Comparison of ENCODE assay signal across 22 mouse cellular contexts in the genomic region with DNA sequence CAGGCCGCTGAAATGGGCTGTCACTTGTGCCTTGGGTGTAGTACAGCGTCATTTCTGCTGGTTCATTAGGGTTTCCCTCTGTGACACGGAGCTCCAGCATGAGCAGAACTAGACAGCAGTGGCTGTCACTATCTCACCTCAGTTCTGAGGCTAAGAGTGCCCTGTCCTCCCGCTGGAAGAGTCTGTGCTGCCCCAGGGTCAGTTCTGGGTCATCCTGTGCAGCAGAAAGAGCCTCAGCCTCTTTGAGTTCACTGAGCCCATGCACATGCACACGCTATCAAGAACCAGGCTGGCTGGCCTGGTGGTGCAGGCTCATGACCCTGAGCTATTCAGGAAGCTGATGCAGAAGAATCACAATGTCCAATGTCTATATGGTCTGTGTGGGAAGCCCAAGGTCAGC. TPM values are rescaled to one million over a fixed set of nuclear protein-coding genes. Genes with fewer than 3 reads are reported as not detected.
DNase-seq lines count a peak whose midpoint lies in the region; ATAC-seq and TF ChIP-seq lines count a peak whose summit lies in the region.
"Had no signal": no experiment of that assay in that cellular context is flagged by ENCODE, and none has a peak within 500 bp of the region (broad histone marks: within the 10 kb centered on the region; RNA-seq: fewer than 3 reads in every experiment).

No protein-coding gene starts in this region.

- H3K4me3 ChIP-seq in heart, embryonic 14.5 days (ENCODE audit: control insufficient read depth in 1 of 2, insufficient read depth in 1 of 2, low read depth in 1 of 2, low read length in 2 of 2), result no peak overlapping the region
- no peak overlapping the region for H3K4me3 ChIP-seq in stomach, embryonic 14.5 days (ENCODE audit: low read depth, low read length)
- H3K4me3 ChIP-seq in stomach, postnatal 0 days (ENCODE audit: low read depth, low read length), result no peak overlapping the region
- H3K4me3 ChIP-seq in liver, embryonic 14.5 days (ENCODE audit: insufficient read depth in 1 of 2, low read depth in 2 of 2, low read length in 2 of 2), result no peak overlapping the region
- H3K4me3 ChIP-seq: embryonic facial prominence, embryonic 15.5 days; hindbrain, embryonic 12.5 days; kidney, embryonic 15.5 days; limb, embryonic 12.5 days; neural tube, embryonic 12.5 days; stomach, embryonic 15.5 days had no signal

- H3K4me1 ChIP-seq in heart, embryonic 14.5 days (ENCODE audit: control insufficient read depth in 2 of 2, insufficient read depth in 2 of 2, low read length in 2 of 2), result peaks cover 21 to 27% of the 10 kb centered on the region in 2 experiments
- 0 out of 2 replicates have a peak, but pooled peaks cover 5% of the 10 kb centered on the region for H3K4me1 ChIP-seq in stomach, embryonic 14.5 days (ENCODE audit: control insufficient read depth, insufficient read depth, low read length)
- no peaks in the 10 kb centered on the region for H3K4me1 ChIP-seq in stomach, postnatal 0 days (replicated peaks; ENCODE audit: control insufficient read depth, insufficient read depth)
- peaks cover 0 to 14% of the 10 kb centered on the region in 2 experiments; a peak in 3 of 4 replicates for H3K4me1 ChIP-seq in liver, embryonic 14.5 days (replicated peaks; ENCODE audit: control insufficient read depth in 2 of 2, insufficient read depth in 2 of 2, low read length in 1 of 2)
- H3K4me1 ChIP-seq: hindbrain, embryonic 12.5 days; limb, embryonic 12.5 days; neural tube, embryonic 12.5 days had no signal

- DNase-seq in heart, postnatal 25 days (ENCODE audit: low spot score), result no peak
- no peak for DNase-seq in stomach, postnatal 0 days (ENCODE audit: low spot score)
- DNase-seq in liver, embryonic 14.5 days (ENCODE audit: low read depth in 3 of 3, low spot score in 3 of 3), result no peak
- no peak for DNase-seq in thymus, postnatal 4 days
- DNase-seq in adrenal gland, adult 8-10 months, result no peak
- DNase-seq: B cell, adult 2 months; cerebellum, adult 18-20 months; cerebellum, postnatal 25 days; lung, embryonic 14.5 days; lung, postnatal 4 days; right cerebral cortex, postnatal 14 days; thymus, adult 2 months had no signal

- H3K9ac ChIP-seq in heart, embryonic 14.5 days (ENCODE audit: low read length), result peak overlapping the region; percentile 40
- H3K9ac ChIP-seq in stomach, embryonic 14.5 days (replicated peaks; ENCODE audit: low read depth, low read length), result no peak overlapping the region
- H3K9ac ChIP-seq in stomach, postnatal 0 days (ENCODE audit: low read length), result no peak overlapping the region
- H3K9ac ChIP-seq in liver, embryonic 14.5 days (replicated peaks), result no peak overlapping the region
- H3K9ac ChIP-seq: embryonic facial prominence, embryonic 15.5 days; hindbrain, embryonic 12.5 days; kidney, embryonic 15.5 days; limb, embryonic 12.5 days; lung, embryonic 14.5 days; neural tube, embryonic 12.5 days; stomach, embryonic 15.5 days had no signal

- intact Hi-C loops in heart, postnatal 25 days (cut with DNase I), result loop anchor here (10.0 kb wide), 1 partner anchor 70 kb away; no protein-coding TSS in a partner anchor

- H3K27ac ChIP-seq in heart, embryonic 14.5 days (replicated peaks in 1 of 2; ENCODE audit: control insufficient read depth in 1 of 2, insufficient read depth in 1 of 2, low read depth in 2 of 2, low read length in 2 of 2), result peak overlapping the region; percentile 63 to 77
- H3K27ac ChIP-seq in stomach, embryonic 14.5 days (ENCODE audit: low read length), result no peak overlapping the region
- no peak overlapping the region for H3K27ac ChIP-seq in stomach, postnatal 0 days (replicated peaks)
- H3K27ac ChIP-seq in liver, embryonic 14.5 days, result no peak overlapping the region
- H3K27ac ChIP-seq: embryonic facial prominence, embryonic 15.5 days; hindbrain, embryonic 12.5 days; kidney, embryonic 15.5 days; limb, embryonic 12.5 days; neural tube, embryonic 12.5 days; stomach, embryonic 15.5 days had no signal

- no peaks in the 10 kb centered on the region for H3K36me3 ChIP-seq in heart, embryonic 14.5 days (ENCODE audit: control insufficient read depth, insufficient read depth, low read length)
- no peaks in the 10 kb centered on the region for H3K36me3 ChIP-seq in stomach, embryonic 14.5 days (ENCODE audit: control insufficient read depth, insufficient read depth, low read length)
- H3K36me3 ChIP-seq in stomach, postnatal 0 days (ENCODE audit: control insufficient read depth, insufficient read depth, low read length), result no peaks in the 10 kb centered on the region
- no peaks in the 10 kb centered on the region for H3K36me3 ChIP-seq in liver, embryonic 14.5 days (replicated peaks; ENCODE audit: control insufficient read depth, insufficient read depth, low read depth)
- H3K36me3 ChIP-seq: embryonic facial prominence, embryonic 15.5 days; hindbrain, embryonic 12.5 days; kidney, embryonic 15.5 days; limb, embryonic 12.5 days; neural tube, embryonic 12.5 days; stomach, embryonic 15.5 days had no signal

- H3K27me3 ChIP-seq in heart, embryonic 14.5 days (ENCODE audit: control insufficient read depth, insufficient read depth, low read length), result no peaks in the 10 kb centered on the region
- no peaks in the 10 kb centered on the region for H3K27me3 ChIP-seq in stomach, embryonic 14.5 days (ENCODE audit: control insufficient read depth, insufficient read depth, low read length)
- no peaks in the 10 kb centered on the region for H3K27me3 ChIP-seq in stomach, postnatal 0 days (ENCODE audit: control insufficient read depth, insufficient read depth, low read length)
- no peaks in the 10 kb centered on the region for H3K27me3 ChIP-seq in liver, embryonic 14.5 days (ENCODE audit: control insufficient read depth, insufficient read depth, low read length)
- H3K27me3 ChIP-seq: embryonic facial prominence, embryonic 15.5 days; hindbrain, embryonic 12.5 days; kidney, embryonic 15.5 days; limb, embryonic 12.5 days; neural tube, embryonic 12.5 days; stomach, embryonic 15.5 days had no signal

- H3K4me2 ChIP-seq in heart, embryonic 14.5 days (ENCODE audit: low read length), result 0 out of 2 replicates have a peak overlapping the region, but pooled peaks have one; percentile 11
- H3K4me2 ChIP-seq in stomach, embryonic 14.5 days (replicated peaks; ENCODE audit: low read depth, low read length), result no peak overlapping the region
- H3K4me2 ChIP-seq in stomach, postnatal 0 days (replicated peaks; ENCODE audit: low read depth), result no peak overlapping the region
- H3K4me2 ChIP-seq in liver, embryonic 14.5 days (ENCODE audit: low read depth), result peak overlapping the region; percentile 11; the same call in 1 of the 2 replicates
- H3K4me2 ChIP-seq: embryonic facial prominence, embryonic 15.5 days; hindbrain, embryonic 12.5 days; kidney, embryonic 15.5 days; limb, embryonic 12.5 days; lung, embryonic 14.5 days; midbrain, embryonic 11.5 days; neural tube, embryonic 12.5 days; stomach, embryonic 15.5 days had no signal

- no peaks in the 10 kb centered on the region for H3K9me3 ChIP-seq in heart, embryonic 14.5 days (ENCODE audit: control insufficient read depth, low read length)
- H3K9me3 ChIP-seq in stomach, embryonic 14.5 days (ENCODE audit: control insufficient read depth, low read depth, low read length), result no peaks in the 10 kb centered on the region
- no peaks in the 10 kb centered on the region for H3K9me3 ChIP-seq in stomach, postnatal 0 days (ENCODE audit: control insufficient read depth, low read length)
- no peaks in the 10 kb centered on the region for H3K9me3 ChIP-seq in liver, embryonic 14.5 days (ENCODE audit: control insufficient read depth, low read length)
- H3K9me3 ChIP-seq: embryonic facial prominence, embryonic 15.5 days; hindbrain, embryonic 12.5 days; kidney, embryonic 15.5 days; limb, embryonic 12.5 days; neural tube, embryonic 12.5 days; stomach, embryonic 15.5 days had no signal

- TF ChIP-seq CTCF in stomach, postnatal 0 days (IDR thresholded peaks at IDR 0.05; ENCODE audit: low read depth), result no peak
- TF ChIP-seq CTCF in liver, embryonic 14.5 days (IDR thresholded peaks at IDR 0.05; ENCODE audit: low read depth), result no peak

- WGBS in heart, embryonic 14.5 days, result 10% methylated on average over 5 of the region's 5 CpGs
- 15% methylated on average over 5 of the region's 5 CpGs for WGBS in stomach, embryonic 14.5 days
- 23% methylated on average over 5 of the region's 5 CpGs for WGBS in stomach, postnatal 0 days
- WGBS in liver, embryonic 14.5 days (ENCODE audit: insufficient replicate concordance), result 10% methylated on average over 5 of the region's 5 CpGs

- ATAC-seq in heart, embryonic 14.5 days (ENCODE audit: insufficient number of reproducible peaks, insufficient read depth, low FRiP score, low read depth), result 0 out of 2 replicates have a peak, but pooled peaks have one; percentile 38
- 0 out of 2 replicates have a peak, but pooled peaks have one; percentile 19 for ATAC-seq in stomach, embryonic 14.5 days (ENCODE audit: insufficient number of reproducible peaks, insufficient read depth, low FRiP score, low read depth)
- ATAC-seq in stomach, postnatal 0 days (ENCODE audit: low FRiP score, low TSS enrichment), result no peak
- ATAC-seq in liver, embryonic 14.5 days (ENCODE audit: insufficient read depth), result peak; percentile 29
- ATAC-seq: inflammation-experienced regulatory T-cells, adult 6 months had no signal

- no peak for TF ChIP-seq EP300 in stomach, postnatal 0 days (optimal IDR thresholded peaks at IDR 0.05)
- no peak for TF ChIP-seq EP300 in liver, embryonic 14.5 days (IDR thresholded peaks at IDR 0.05; ENCODE audit: low read depth)

RNA-seq across cellular contexts. Expression of a gene that starts 37.5 kb away (rescaled TPM):
- 1.1 and 1.8 TPM in 2 replicates for polyA plus RNA-seq in heart, embryonic 14.5 days (2014; fragmentation: Nextera tagmentation; extraction: Ambion mirVana)
- 1 to 10 TPM; 1.3 TPM for total RNA-seq in heart, postnatal 25 days (2021)
- 1.1 and 1.5 TPM in 2 replicates for polyA plus RNA-seq in stomach, embryonic 14.5 days (2014; fragmentation: Nextera tagmentation; extraction: Ambion mirVana)
- 0.86 and 1.2 TPM in 2 replicates for polyA plus RNA-seq in stomach, postnatal 0 days (2015; fragmentation: Nextera tagmentation; extraction: Ambion mirVana)
- polyA plus RNA-seq in liver, embryonic 14.5 days (2012; rRNA removed), result 0.10 and 0.15 TPM in 2 replicates
- 0.25 and 0.56 TPM in 2 replicates for polyA plus RNA-seq in liver, embryonic 14.5 days (2014; fragmentation: Nextera tagmentation; extraction: Ambion mirVana)
- total RNA-seq in adrenal gland, adult 8-10 months (2022), result 1 to 10 TPM; 3.3 to 6.6 (median 4.4) TPM

RNA-seq across cellular contexts. Expression of a gene that starts 37.6 kb away (rescaled TPM):
- polyA plus RNA-seq in heart, embryonic 14.5 days (2014; fragmentation: Nextera tagmentation; extraction: Ambion mirVana), result 28.0 and 28.1 TPM in 2 replicates
- 10 to 100 TPM in 1 of 2 experiments, 1 to 10 TPM in 1; 8.8 to 10.6 TPM for total RNA-seq in heart, postnatal 25 days (2021)
- polyA plus RNA-seq in stomach, embryonic 14.5 days (2014; fragmentation: Nextera tagmentation; extraction: Ambion mirVana), result 53.5 and 55.4 TPM in 2 replicates
- polyA plus RNA-seq in stomach, postnatal 0 days (2015; fragmentation: Nextera tagmentation; extraction: Ambion mirVana), result 22.9 and 24.3 TPM in 2 replicates
- polyA plus RNA-seq in liver, embryonic 14.5 days (2012; rRNA removed), result 6.9 and 13.0 TPM in 2 replicates
- polyA plus RNA-seq in liver, embryonic 14.5 days (2014; fragmentation: Nextera tagmentation; extraction: Ambion mirVana), result 17.5 and 18.0 TPM in 2 replicates
- total RNA-seq in adrenal gland, adult 8-10 months (2022), result 10 to 100 TPM; 28.4 to 45.0 (median 40.1) TPM

Comparison
In these comparisons a context has a peak if more than half of its experiments do, and no peak if none do; other contexts are left out.
1. H3K27ac ChIP-seq: peak in heart, embryonic 14.5 days (2 of 2); none in stomach, embryonic 14.5 days (single experiment), stomach, postnatal 0 days (single experiment) and liver, embryonic 14.5 days (single experiment).
2. H3K4me2 ChIP-seq: peak in heart, embryonic 14.5 days (single experiment) and liver, embryonic 14.5 days (single experiment); none in stomach, embryonic 14.5 days (single experiment) and stomach, postnatal 0 days (single experiment).